Mouse (Mus musculus): ENCODE measurements at regions not wholly inside any gene's neighbourhood (a gene's known extent, or its start where the extent isn't known, plus 50 kb on each side); places are given as distances from the start of the nearest gene placed in this dataset.

- ATAC-seq (replicated peaks; ENCODE audit: insufficient number of reproducible peaks, low FRiP score, low TSS enrichment, low read depth) (peak; percentile 75), DNase-seq (ENCODE audit: low spot score) (peak; percentile 54)
- no peak overlapping the region for H3K27ac ChIP-seq (replicated peaks; ENCODE audit: low read depth, low read length)
- WGBS = 20% methylated on average over 8 of the region's 8 CpGs
- peaks cover 4% of the 10 kb centered on the region for H3K4me1 ChIP-seq (ENCODE audit: control insufficient read depth, insufficient read depth, low read length)
- H3K9ac ChIP-seq (replicated peaks; ENCODE audit: low read length) = no peak overlapping the region
- no peak overlapping the region for H3K4me3 ChIP-seq (ENCODE audit: low read depth, low read length)
- no peaks in the 10 kb centered on the region for H3K27me3 ChIP-seq (ENCODE audit: control insufficient read depth, insufficient read depth, low read length)
- H3K4me2 ChIP-seq (ENCODE audit: low read depth, low read length) = no peak overlapping the region
- H3K36me3 ChIP-seq (replicated peaks; ENCODE audit: control insufficient read depth, insufficient read depth, low read depth, low read length) = no peaks in the 10 kb centered on the region
- no peaks in the 10 kb centered on the region for H3K9me3 ChIP-seq (replicated peaks; ENCODE audit: control insufficient read depth, low read length)
Measured at GRCm38 (mm10) chr9:46599931-46600708, 280.3 kb upstream of the 4931429L15Rik start.

GRCm38 (mm10) chr9:46598518-46598917 lies 278.7 kb upstream of the 4931429L15Rik start:
- H3K4me2 ChIP-seq (ENCODE audit: low read depth, low read length) = no peak overlapping the region
- no peaks in the 10 kb centered on the region for H3K27me3 ChIP-seq (ENCODE audit: control insufficient read depth, insufficient read depth, low read length)
- H3K4me1 ChIP-seq (ENCODE audit: control insufficient read depth, insufficient read depth, low read length) = peaks cover 4% of the 10 kb centered on the region
- H3K36me3 ChIP-seq (replicated peaks; ENCODE audit: control insufficient read depth, insufficient read depth, low read depth, low read length) = no peaks in the 10 kb centered on the region
- no peak overlapping the region for H3K9ac ChIP-seq (replicated peaks; ENCODE audit: low read length)
- no peaks in the 10 kb centered on the region for H3K9me3 ChIP-seq (replicated peaks; ENCODE audit: control insufficient read depth, low read length)
- DNase-seq (ENCODE audit: low spot score) (no peak), ATAC-seq (replicated peaks; ENCODE audit: insufficient number of reproducible peaks, low FRiP score, low TSS enrichment, low read depth) (no peak)
- H3K4me3 ChIP-seq (ENCODE audit: low read depth, low read length) = no peak overlapping the region
- WGBS = 88% methylated on average over 6 of the region's 6 CpGs
- no peak overlapping the region for H3K27ac ChIP-seq (replicated peaks; ENCODE audit: low read depth, low read length)

GRCm38 (mm10) chr9:46593444-46593843 lies 273.7 kb upstream of the 4931429L15Rik start:
- Histone ChIP-seq H3K27me3 (ENCODE audit: control insufficient read depth, insufficient read depth, low read length) (no peaks in the 10 kb centered on the region), H3K9ac (replicated peaks; ENCODE audit: low read length) (no peak overlapping the region), H3K36me3 (replicated peaks; ENCODE audit: control insufficient read depth, insufficient read depth, low read depth, low read length) (no peaks in the 10 kb centered on the region), H3K4me2 (ENCODE audit: low read depth, low read length) (no peak overlapping the region), H3K4me3 (ENCODE audit: low read depth, low read length) (no peak overlapping the region), H3K27ac (replicated peaks; ENCODE audit: low read depth, low read length) (no peak overlapping the region), H3K4me1 (ENCODE audit: control insufficient read depth, insufficient read depth, low read length) (no peaks in the 10 kb centered on the region), H3K9me3 (replicated peaks; ENCODE audit: control insufficient read depth, low read length) (no peaks in the 10 kb centered on the region)
- no peak for ATAC-seq (replicated peaks; ENCODE audit: insufficient number of reproducible peaks, low FRiP score, low TSS enrichment, low read depth)
- WGBS = 84% methylated on average over 6 of the region's 6 CpGs
- no peak for DNase-seq (ENCODE audit: low spot score)

- no peak for DNase-seq (ENCODE audit: low spot score)
- WGBS = 90% methylated on average over 7 of the region's 7 CpGs
Measured at GRCm38 (mm10) chr9:46592908-46593307, 273.1 kb upstream of the 4931429L15Rik start.

GRCm38 (mm10) chr9:46586818-46587217 lies 267.0 kb upstream of the 4931429L15Rik start:
- Histone ChIP-seq H3K9ac (replicated peaks; ENCODE audit: low read length) (no peak overlapping the region), H3K36me3 (replicated peaks; ENCODE audit: control insufficient read depth, insufficient read depth, low read depth, low read length) (no peaks in the 10 kb centered on the region), H3K4me2 (ENCODE audit: low read depth, low read length) (no peak overlapping the region), H3K27ac (replicated peaks; ENCODE audit: low read depth, low read length) (no peak overlapping the region), H3K27me3 (ENCODE audit: control insufficient read depth, insufficient read depth, low read length) (no peaks in the 10 kb centered on the region), H3K4me3 (ENCODE audit: low read depth, low read length) (no peak overlapping the region), H3K4me1 (ENCODE audit: control insufficient read depth, insufficient read depth, low read length) (no peaks in the 10 kb centered on the region), H3K9me3 (replicated peaks; ENCODE audit: control insufficient read depth, low read length) (no peaks in the 10 kb centered on the region)
- no peak for DNase-seq (ENCODE audit: low spot score)
- no peak for ATAC-seq (replicated peaks; ENCODE audit: insufficient number of reproducible peaks, low FRiP score, low TSS enrichment, low read depth)
- WGBS = 78% methylated on average over 8 of the region's 8 CpGs

More at GRCm38 (mm10) chr9:46592908-46593307, 273.1 kb upstream of the 4931429L15Rik start:
- no peaks in the 10 kb centered on the region for H3K9me3 ChIP-seq (replicated peaks; ENCODE audit: control insufficient read depth, low read length)
- H3K27me3 ChIP-seq (ENCODE audit: control insufficient read depth, insufficient read depth, low read length) = no peaks in the 10 kb centered on the region
- H3K4me3 ChIP-seq (ENCODE audit: low read depth, low read length) = no peak overlapping the region
- no peak overlapping the region for H3K27ac ChIP-seq (replicated peaks; ENCODE audit: low read depth, low read length)
- no peak for ATAC-seq (replicated peaks; ENCODE audit: insufficient number of reproducible peaks, low FRiP score, low TSS enrichment, low read depth)
- H3K9ac ChIP-seq (replicated peaks; ENCODE audit: low read length) = no peak overlapping the region
- H3K4me2 ChIP-seq (ENCODE audit: low read depth, low read length) = no peak overlapping the region
- H3K36me3 ChIP-seq (replicated peaks; ENCODE audit: control insufficient read depth, insufficient read depth, low read depth, low read length) = no peaks in the 10 kb centered on the region
- no peaks in the 10 kb centered on the region for H3K4me1 ChIP-seq (ENCODE audit: control insufficient read depth, insufficient read depth, low read length)

GRCm38 (mm10) chr9:46581844-46582243 lies 262.1 kb upstream of the 4931429L15Rik start:
- no peak for DNase-seq (ENCODE audit: low spot score)
- no peaks in the 10 kb centered on the region for H3K4me1 ChIP-seq (ENCODE audit: control insufficient read depth, insufficient read depth, low read length)
- H3K9me3 ChIP-seq (replicated peaks; ENCODE audit: control insufficient read depth, low read length) = no peaks in the 10 kb centered on the region
- H3K27me3 ChIP-seq (ENCODE audit: control insufficient read depth, insufficient read depth, low read length) = no peaks in the 10 kb centered on the region
- 11% methylated on average over 4 of the region's 4 CpGs for WGBS
- H3K4me3 ChIP-seq (ENCODE audit: low read depth, low read length) = no peak overlapping the region
- H3K4me2 ChIP-seq (ENCODE audit: low read depth, low read length) = no peak overlapping the region
- H3K27ac ChIP-seq (replicated peaks; ENCODE audit: low read depth, low read length) = no peak overlapping the region
- H3K36me3 ChIP-seq (replicated peaks; ENCODE audit: control insufficient read depth, insufficient read depth, low read depth, low read length) = no peaks in the 10 kb centered on the region
- ATAC-seq (replicated peaks; ENCODE audit: insufficient number of reproducible peaks, low FRiP score, low TSS enrichment, low read depth) = no peak
- H3K9ac ChIP-seq (replicated peaks; ENCODE audit: low read length) = no peak overlapping the region

GRCm38 (mm10) chr9:46562301-46562700 lies 242.5 kb upstream of the 4931429L15Rik start:
- no peak overlapping the region for H3K4me3 ChIP-seq (ENCODE audit: low read depth, low read length)
- H3K36me3 ChIP-seq (replicated peaks; ENCODE audit: control insufficient read depth, insufficient read depth, low read depth, low read length) = no peaks in the 10 kb centered on the region
- WGBS = 92% methylated on average over 4 of the region's 4 CpGs
- H3K4me1 ChIP-seq (ENCODE audit: control insufficient read depth, insufficient read depth, low read length) = no peaks in the 10 kb centered on the region
- H3K4me2 ChIP-seq (ENCODE audit: low read depth, low read length) = no peak overlapping the region
- ATAC-seq (replicated peaks; ENCODE audit: insufficient number of reproducible peaks, low FRiP score, low TSS enrichment, low read depth) (no peak), DNase-seq (ENCODE audit: low spot score) (no peak)
- no peak overlapping the region for H3K9ac ChIP-seq (replicated peaks; ENCODE audit: low read length)
- H3K27me3 ChIP-seq (ENCODE audit: control insufficient read depth, insufficient read depth, low read length) = no peaks in the 10 kb centered on the region
- no peaks in the 10 kb centered on the region for H3K9me3 ChIP-seq (replicated peaks; ENCODE audit: control insufficient read depth, low read length)
- H3K27ac ChIP-seq (replicated peaks; ENCODE audit: low read depth, low read length) = no peak overlapping the region

GRCm38 (mm10) chr9:46558481-46558880 lies 238.7 kb upstream of the 4931429L15Rik start:
- no peak for DNase-seq (ENCODE audit: low spot score)
- Histone ChIP-seq H3K9ac (replicated peaks; ENCODE audit: low read length) (no peak overlapping the region), H3K4me1 (ENCODE audit: control insufficient read depth, insufficient read depth, low read length) (no peaks in the 10 kb centered on the region), H3K4me3 (ENCODE audit: low read depth, low read length) (no peak overlapping the region), H3K4me2 (ENCODE audit: low read depth, low read length) (no peak overlapping the region), H3K27me3 (ENCODE audit: control insufficient read depth, insufficient read depth, low read length) (no peaks in the 10 kb centered on the region), H3K36me3 (replicated peaks; ENCODE audit: control insufficient read depth, insufficient read depth, low read depth, low read length) (no peaks in the 10 kb centered on the region), H3K9me3 (replicated peaks; ENCODE audit: control insufficient read depth, low read length) (no peaks in the 10 kb centered on the region), H3K27ac (replicated peaks; ENCODE audit: low read depth, low read length) (no peak overlapping the region)
- ATAC-seq (replicated peaks; ENCODE audit: insufficient number of reproducible peaks, low FRiP score, low TSS enrichment, low read depth) = no peak
- 87% methylated on average over 5 of the region's 5 CpGs for WGBS
